Mouse (Mus musculus): ENCODE data around the gene Appbp2. TPM values are rescaled to one million over a fixed set of nuclear protein-coding genes. Genes with fewer than 3 reads are reported as not detected.
A peak's percentile ranks its signal among the peaks of the same experiment; 100 is the strongest.

Gene Appbp2
- polyA plus RNA-seq, 1 experiment from 2014 or later = 38.9 TPM

DNA sequence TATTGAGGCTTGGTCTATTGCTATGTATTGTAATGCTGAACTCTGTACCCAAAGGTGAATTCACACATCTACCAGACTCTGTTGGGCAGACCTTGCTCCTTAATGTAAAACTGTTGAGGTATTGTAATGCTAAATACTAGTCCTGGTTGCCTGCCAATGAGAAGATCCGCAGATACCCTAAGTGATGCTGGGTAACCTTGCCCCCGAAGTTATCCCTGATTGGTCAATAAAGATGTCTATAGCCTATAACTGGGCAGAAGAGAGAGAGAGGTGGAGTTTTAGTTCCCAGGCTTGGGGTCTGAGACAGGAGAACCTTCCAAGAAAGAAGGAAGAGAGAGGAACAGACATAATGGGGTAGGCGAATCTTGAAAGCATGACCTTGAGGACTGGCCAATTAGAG is 5.3 kb upstream of the Appbp2 start:
- Histone ChIP-seq H3K36me3 (ENCODE audit: control insufficient read depth, insufficient read depth, low read length) (no peaks in the 10 kb centered on the region), H3K4me1 (replicated peaks; ENCODE audit: control insufficient read depth, insufficient read depth, low read length) (0 out of 2 replicates have a peak, but pooled peaks cover 3% of the 10 kb centered on the region), H3K4me3 (ENCODE audit: low read length) (no peak overlapping the region), H3K4me2 (ENCODE audit: low read depth, low read length) (no peak overlapping the region), H3K27ac (ENCODE audit: low read length) (no peak overlapping the region), H3K9ac (ENCODE audit: low read length) (no peak overlapping the region), H3K9me3 (ENCODE audit: control insufficient read depth, low read length) (no peaks in the 10 kb centered on the region), H3K27me3 (ENCODE audit: control insufficient read depth, insufficient read depth, low read depth, low read length) (no peaks in the 10 kb centered on the region)
- ATAC-seq (ENCODE audit: low read depth) = no peak
- 88% methylated on average over 3 of the region's 3 CpGs for WGBS

- ATAC-seq (ENCODE audit: low read depth) = peak; percentile 96
- WGBS = under 1% methylated on average over 70 of the region's 70 CpGs
Measured at GRCm38 (mm10) chr11:85234363-85234989, 454 bp downstream of the Appbp2 start.

DNA sequence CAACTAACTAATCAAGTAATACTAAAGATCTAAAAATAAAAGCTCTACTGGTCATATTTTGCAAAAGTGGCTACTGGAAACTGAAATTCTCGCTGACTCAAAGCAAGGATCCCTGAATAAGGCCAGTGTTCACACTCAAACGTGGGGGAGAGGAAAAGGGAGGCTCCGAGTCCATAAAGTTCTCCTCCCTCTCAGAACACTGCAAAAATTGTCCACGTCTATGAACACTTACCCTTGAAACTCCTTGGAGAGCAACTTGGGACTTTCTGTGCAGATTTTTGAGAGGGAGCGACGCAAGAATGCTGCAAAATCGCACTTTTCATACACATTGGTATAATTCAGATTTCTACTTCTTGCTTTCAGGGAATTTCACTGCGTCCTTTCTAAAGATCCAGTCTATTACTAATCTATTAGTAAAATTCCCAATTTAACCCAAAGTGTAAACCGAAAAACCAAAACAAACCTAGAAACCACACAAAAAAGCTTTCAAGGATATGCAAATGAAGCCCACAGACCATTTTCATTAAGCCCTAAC is 1.2 kb downstream of the Appbp2 start:
- Histone ChIP-seq H3K4me3 (ENCODE audit: low read length) (peak overlapping the region; percentile 93), H3K9ac (ENCODE audit: low read length) (peak overlapping the region; percentile 96), H3K9me3 (ENCODE audit: control insufficient read depth, low read length) (no peaks in the 10 kb centered on the region), H3K36me3 (ENCODE audit: control insufficient read depth, insufficient read depth, low read length) (no peaks in the 10 kb centered on the region), H3K27ac (ENCODE audit: low read length) (peak overlapping the region; percentile 18), H3K4me1 (replicated peaks; ENCODE audit: control insufficient read depth, insufficient read depth, low read length) (peaks cover 10% of the 10 kb centered on the region), H3K4me2 (ENCODE audit: low read depth, low read length) (peak overlapping the region; percentile 61), H3K27me3 (ENCODE audit: control insufficient read depth, insufficient read depth, low read depth, low read length) (no peaks in the 10 kb centered on the region)
- no peak for ATAC-seq (ENCODE audit: low read depth)
- 2% methylated on average over 9 of the region's 9 CpGs for WGBS

More at GRCm38 (mm10) chr11:85234363-85234989, 454 bp downstream of the Appbp2 start:
- no peaks in the 10 kb centered on the region for H3K9me3 ChIP-seq (ENCODE audit: control insufficient read depth, low read length)
- no peaks in the 10 kb centered on the region for H3K27me3 ChIP-seq (ENCODE audit: control insufficient read depth, insufficient read depth, low read depth, low read length)
- peak overlapping the region; percentile 99 for H3K27ac ChIP-seq (ENCODE audit: low read length)
- H3K36me3 ChIP-seq (ENCODE audit: control insufficient read depth, insufficient read depth, low read length) = no peaks in the 10 kb centered on the region
- peak overlapping the region; percentile 93 for H3K4me3 ChIP-seq (ENCODE audit: low read length)
- peak overlapping the region; percentile 96 for H3K9ac ChIP-seq (ENCODE audit: low read length)
- peaks cover 10% of the 10 kb centered on the region for H3K4me1 ChIP-seq (replicated peaks; ENCODE audit: control insufficient read depth, insufficient read depth, low read length)
- H3K4me2 ChIP-seq (ENCODE audit: low read depth, low read length) = peak overlapping the region; percentile 63

DNA sequence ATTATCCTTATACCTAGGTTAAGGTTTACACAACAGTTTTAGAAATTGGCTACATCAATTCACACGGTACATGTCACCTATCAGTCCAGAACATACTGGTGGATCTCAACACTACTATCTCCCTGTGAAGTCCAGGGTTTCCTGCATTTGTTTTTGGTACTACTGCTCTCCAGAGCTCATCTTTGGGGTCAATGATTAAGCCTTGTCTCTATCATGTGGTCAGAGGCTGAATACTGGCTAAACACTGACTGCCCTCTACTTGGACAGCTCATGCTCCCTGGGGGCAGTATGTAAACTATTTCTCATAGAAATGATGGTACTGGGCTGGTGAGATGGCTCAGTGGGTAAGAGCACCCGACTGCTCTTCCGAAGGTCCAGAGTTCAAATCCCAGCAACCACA is 11.7 kb downstream of the Appbp2 start:
- no peak for ATAC-seq (ENCODE audit: low read depth)
- Histone ChIP-seq H3K4me2 (ENCODE audit: low read depth, low read length) (no peak overlapping the region), H3K9me3 (ENCODE audit: control insufficient read depth, low read length) (0 out of 2 replicates have a peak, but pooled peaks cover 2% of the 10 kb centered on the region), H3K27me3 (ENCODE audit: control insufficient read depth, insufficient read depth, low read depth, low read length) (no peaks in the 10 kb centered on the region), H3K4me3 (ENCODE audit: low read length) (no peak overlapping the region), H3K9ac (ENCODE audit: low read length) (no peak overlapping the region), H3K4me1 (replicated peaks; ENCODE audit: control insufficient read depth, insufficient read depth, low read length) (no peaks in the 10 kb centered on the region), H3K36me3 (ENCODE audit: control insufficient read depth, insufficient read depth, low read length) (peaks cover 4% of the 10 kb centered on the region), H3K27ac (ENCODE audit: low read length) (no peak overlapping the region)
- WGBS = 96% methylated on average over 3 of the region's 3 CpGs

- Histone ChIP-seq H3K27me3 (ENCODE audit: control insufficient read depth, insufficient read depth, low read depth, low read length) (no peaks in the 10 kb centered on the region), H3K27ac (ENCODE audit: low read length) (no peak overlapping the region), H3K4me2 (ENCODE audit: low read depth, low read length) (no peak overlapping the region), H3K9ac (ENCODE audit: low read length) (no peak overlapping the region), H3K4me3 (ENCODE audit: low read length) (no peak overlapping the region), H3K4me1 (replicated peaks; ENCODE audit: control insufficient read depth, insufficient read depth, low read length) (no peaks in the 10 kb centered on the region), H3K9me3 (ENCODE audit: control insufficient read depth, low read length) (0 out of 2 replicates have a peak, but pooled peaks cover 2% of the 10 kb centered on the region), H3K36me3 (ENCODE audit: control insufficient read depth, insufficient read depth, low read length) (peaks cover 4% of the 10 kb centered on the region)
- ATAC-seq (ENCODE audit: low read depth) = no peak
- 98% methylated on average over 6 of the region's 6 CpGs for WGBS
Measured at GRCm38 (mm10) chr11:85222561-85222960, 12.4 kb downstream of the Appbp2 start.

GRCm38 (mm10) chr11:85219014-85219413 is 15.9 kb downstream of the Appbp2 start:
- no peak overlapping the region for H3K4me3 ChIP-seq (ENCODE audit: low read length)
- ATAC-seq (ENCODE audit: low read depth) = no peak
- no peaks in the 10 kb centered on the region for H3K27me3 ChIP-seq (ENCODE audit: control insufficient read depth, insufficient read depth, low read depth, low read length)
- no peak overlapping the region for H3K27ac ChIP-seq (ENCODE audit: low read length)
- H3K4me2 ChIP-seq (ENCODE audit: low read depth, low read length) = no peak overlapping the region
- H3K36me3 ChIP-seq (ENCODE audit: control insufficient read depth, insufficient read depth, low read length) = peaks cover 12% of the 10 kb centered on the region
- 91% methylated on average over 3 of the region's 3 CpGs for WGBS
- H3K9me3 ChIP-seq (ENCODE audit: control insufficient read depth, low read length) = no peaks in the 10 kb centered on the region
- H3K4me1 ChIP-seq (replicated peaks; ENCODE audit: control insufficient read depth, insufficient read depth, low read length) = no peaks in the 10 kb centered on the region
- H3K9ac ChIP-seq (ENCODE audit: low read length) = no peak overlapping the region

DNA sequence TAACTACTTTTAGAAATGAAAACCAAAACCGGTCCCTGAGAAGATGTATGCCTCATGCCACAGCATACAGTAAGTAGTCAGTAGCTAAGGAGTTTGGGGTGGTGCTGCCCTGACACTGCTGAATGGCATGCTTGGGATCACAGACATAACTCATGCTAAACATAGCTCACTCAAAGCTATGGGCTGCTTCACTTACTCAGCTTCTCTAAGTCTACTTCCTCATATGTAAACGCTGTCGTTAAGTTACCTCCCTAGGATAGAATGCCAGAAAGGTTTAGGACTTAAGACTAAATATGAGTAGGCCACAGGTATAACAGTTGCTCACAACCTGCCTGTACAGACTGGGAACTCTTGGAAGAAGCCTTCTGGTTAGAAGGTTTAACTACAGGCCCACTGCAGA is 20.3 kb downstream of the Appbp2 start:
- Histone ChIP-seq H3K27me3 (ENCODE audit: control insufficient read depth, insufficient read depth, low read depth, low read length) (no peaks in the 10 kb centered on the region), H3K36me3 (ENCODE audit: control insufficient read depth, insufficient read depth, low read length) (peaks cover 28% of the 10 kb centered on the region), H3K4me1 (replicated peaks; ENCODE audit: control insufficient read depth, insufficient read depth, low read length) (no peaks in the 10 kb centered on the region), H3K4me2 (ENCODE audit: low read depth, low read length) (no peak overlapping the region), H3K4me3 (ENCODE audit: low read length) (no peak overlapping the region), H3K9ac (ENCODE audit: low read length) (no peak overlapping the region), H3K9me3 (ENCODE audit: control insufficient read depth, low read length) (no peaks in the 10 kb centered on the region), H3K27ac (ENCODE audit: low read length) (no peak overlapping the region)
- 88% methylated on average over 3 of the region's 3 CpGs for WGBS
- ATAC-seq (ENCODE audit: low read depth) = no peak

- no peak overlapping the region for H3K4me2 ChIP-seq (ENCODE audit: low read depth, low read length)
- H3K4me3 ChIP-seq (ENCODE audit: low read length) = no peak overlapping the region
- H3K36me3 ChIP-seq (ENCODE audit: control insufficient read depth, insufficient read depth, low read length) = peaks cover 34% of the 10 kb centered on the region
- H3K9ac ChIP-seq (ENCODE audit: low read length) = no peak overlapping the region
- ATAC-seq (ENCODE audit: low read depth) = no peak
- 95% methylated on average over 2 of the region's 2 CpGs for WGBS
- no peaks in the 10 kb centered on the region for H3K4me1 ChIP-seq (replicated peaks; ENCODE audit: control insufficient read depth, insufficient read depth, low read length)
- H3K27me3 ChIP-seq (ENCODE audit: control insufficient read depth, insufficient read depth, low read depth, low read length) = no peaks in the 10 kb centered on the region
- H3K27ac ChIP-seq (ENCODE audit: low read length) = no peak overlapping the region
- no peaks in the 10 kb centered on the region for H3K9me3 ChIP-seq (ENCODE audit: control insufficient read depth, low read length)
Measured at GRCm38 (mm10) chr11:85213215-85213614, 21.7 kb downstream of the Appbp2 start.

- Histone ChIP-seq H3K4me2 (ENCODE audit: low read depth, low read length) (no peak overlapping the region), H3K27me3 (ENCODE audit: control insufficient read depth, insufficient read depth, low read depth, low read length) (no peaks in the 10 kb centered on the region), H3K27ac (ENCODE audit: low read length) (no peak overlapping the region), H3K9me3 (ENCODE audit: control insufficient read depth, low read length) (no peaks in the 10 kb centered on the region), H3K9ac (ENCODE audit: low read length) (no peak overlapping the region), H3K4me1 (replicated peaks; ENCODE audit: control insufficient read depth, insufficient read depth, low read length) (no peaks in the 10 kb centered on the region), H3K4me3 (ENCODE audit: low read length) (no peak overlapping the region), H3K36me3 (ENCODE audit: control insufficient read depth, insufficient read depth, low read length) (peaks cover 34% of the 10 kb centered on the region)
- no peak for ATAC-seq (ENCODE audit: low read depth)
- 85% methylated on average over 2 of the region's 2 CpGs for WGBS
Measured at GRCm38 (mm10) chr11:85211151-85211550, 23.8 kb downstream of the Appbp2 start.
